Mouse (Mus musculus) gonadal fat pad, adult 2 months (tissue): ENCODE data around the gene Gm21671. TPM values are rescaled to one million over a fixed set of nuclear protein-coding genes. Genes with fewer than 3 reads are reported as not detected.
"Not testable (repeated sequence)": the region's sequence is repeated elsewhere in the genome, so short reads cannot be mapped to it uniquely, and the experiment has no call there.

Experiments used
- DNase-seq: peaks from one replicate; pipeline ENCODE4 v3.0.0-alpha.2; 2012; ENCODE audit warnings: low read depth
- polyA plus RNA-seq: library from polyadenylated mRNA; depleted of rRNA; stranded (reverse); fragments of >200 nt; gene quantifications from 2 replicates; pipeline ENCODE4 v1.2.3, GENCODE M21; 2012; rRNA removed

Gm21671 gene
- polyA plus RNA-seq: 0.04 TPM in 1 of 2 replicates, not detected in the other

DNA sequence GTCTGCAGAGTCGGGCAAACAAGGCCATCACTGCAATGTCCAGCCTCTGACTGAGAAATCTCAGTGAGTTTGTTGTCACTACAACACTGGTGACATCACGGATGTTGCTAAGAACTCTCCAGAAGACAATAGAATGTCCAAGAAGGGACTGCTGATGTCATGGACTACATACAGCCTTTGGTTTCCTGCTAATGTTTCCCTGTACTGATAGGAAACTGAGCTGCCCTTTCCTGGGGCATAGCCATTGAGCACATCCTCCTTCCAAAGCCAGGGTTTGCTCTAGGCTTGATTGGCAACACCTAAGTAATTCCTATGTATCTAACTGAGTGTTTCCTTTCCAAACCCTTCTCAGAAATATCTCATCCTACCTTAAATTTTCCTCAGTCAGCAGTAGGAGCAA lies at the start of gene Gm21671:
Gm21671 (minus strand) TSS at position 101 of the 400 bp plus-strand sequence.
- DNase-seq: not testable (repeated sequence)

DNA sequence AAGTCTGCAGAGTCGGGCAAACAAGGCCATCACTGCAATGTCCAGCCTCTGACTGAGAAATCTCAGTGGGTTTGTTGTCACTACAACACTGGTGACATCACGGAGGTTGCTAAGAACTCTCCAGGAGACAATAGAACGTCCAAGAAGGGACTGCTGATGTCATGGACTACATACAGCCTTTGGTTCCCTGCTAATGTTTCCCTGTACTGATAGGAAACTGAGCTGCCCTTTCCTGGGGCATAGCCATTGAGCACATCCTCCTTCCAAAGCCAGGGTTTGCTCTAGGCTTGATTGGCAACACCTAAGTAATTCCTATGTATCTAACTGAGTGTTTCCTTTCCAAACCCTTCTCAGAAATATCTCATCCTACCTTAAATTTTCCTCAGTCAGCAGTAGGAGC lies 34.3 kb upstream of the Gm21671 start, which contains the start of gene Gm21698:
Gm21698 (minus strand) TSS at position 101 of the 400 bp plus-strand sequence.
- DNase-seq: not testable (repeated sequence)

DNA sequence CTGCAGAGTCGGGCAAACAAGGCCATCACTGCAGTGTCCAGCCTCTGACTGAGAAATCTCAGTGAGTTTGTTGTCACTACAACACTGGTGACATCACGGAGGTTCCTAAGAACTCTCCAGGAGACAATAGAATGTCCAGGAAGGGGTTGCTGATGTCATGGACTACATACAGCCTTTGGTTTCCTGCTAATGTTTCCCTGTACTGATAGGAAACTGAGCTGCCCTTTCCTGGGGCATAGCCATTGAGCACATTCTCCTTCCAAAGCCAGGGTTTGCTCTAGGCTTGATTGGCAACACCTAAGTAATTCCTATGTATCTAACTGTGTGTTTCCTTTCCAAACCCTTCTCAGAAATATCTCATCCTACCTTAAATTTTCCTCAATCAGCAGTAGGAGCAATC lies 18.3 kb upstream of the Gm21671 start, which contains the start of gene Gm21680:
Gm21680 (minus strand) TSS at position 101 of the 400 bp plus-strand sequence.
- not testable (repeated sequence) for DNase-seq

DNA sequence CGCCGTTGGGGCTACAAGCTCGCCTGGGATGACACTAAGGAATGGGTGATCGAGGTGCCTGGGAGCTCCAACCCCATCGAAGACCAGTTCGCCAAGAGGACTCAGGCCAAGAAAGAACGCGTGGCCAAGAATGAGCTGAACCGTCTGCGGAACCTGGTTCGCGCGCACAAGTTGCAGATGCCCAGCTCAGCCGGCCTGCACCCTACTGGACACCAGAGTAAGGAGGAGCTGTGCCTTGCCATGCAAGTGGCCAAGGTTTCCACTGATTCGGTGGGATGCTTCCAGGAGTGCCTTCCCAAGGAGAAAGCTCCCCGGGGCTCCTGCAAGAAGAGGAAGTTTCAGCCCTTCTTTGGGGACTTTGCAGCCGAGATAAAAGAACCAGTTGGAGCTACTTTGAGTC lies 2.8 kb upstream of the Gm21671 start:
- DNase-seq: not testable (repeated sequence)

DNA sequence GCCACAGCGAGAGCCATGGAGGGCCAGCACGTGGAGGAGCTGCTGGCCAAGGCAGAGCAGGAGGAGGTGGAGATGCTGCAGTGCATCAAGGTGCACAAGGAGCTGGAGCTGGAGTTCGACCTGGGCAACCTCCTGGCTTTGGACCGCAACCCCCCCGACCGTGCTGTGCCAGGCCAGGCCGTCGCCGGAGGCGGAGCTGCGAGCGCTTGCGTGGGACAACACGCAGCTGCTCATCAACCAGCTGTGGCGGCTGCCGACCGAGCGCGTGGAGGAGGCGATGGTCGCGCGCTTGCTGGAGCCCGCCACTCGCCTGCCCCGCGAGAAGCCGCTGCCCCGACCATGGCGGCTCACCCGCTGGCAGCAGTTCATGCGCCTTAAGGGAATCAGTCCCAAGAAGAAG lies 2.4 kb upstream of the Gm21671 start:
- not testable (repeated sequence) for DNase-seq

DNA sequence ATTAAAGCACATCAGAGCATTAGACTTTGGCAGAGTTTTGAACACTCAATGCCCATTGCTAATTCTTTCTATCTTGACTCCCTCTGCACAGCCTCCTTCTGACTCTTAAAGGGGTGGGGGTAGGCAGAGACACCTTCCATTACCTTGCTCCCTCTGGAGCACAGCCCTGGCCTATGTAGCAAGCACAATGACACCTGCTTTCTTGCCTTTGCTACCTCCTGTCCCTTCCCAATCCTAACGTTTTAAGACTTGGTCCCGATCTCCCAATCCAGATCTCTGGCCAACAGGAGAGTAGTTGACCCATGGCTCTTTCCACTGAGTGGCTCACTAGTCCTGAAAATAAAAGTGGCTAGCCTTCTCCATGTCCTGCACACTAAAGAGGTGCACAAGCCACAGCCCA lies 8.8 kb downstream of the Gm21671 start:
- not testable (repeated sequence) for DNase-seq

DNA sequence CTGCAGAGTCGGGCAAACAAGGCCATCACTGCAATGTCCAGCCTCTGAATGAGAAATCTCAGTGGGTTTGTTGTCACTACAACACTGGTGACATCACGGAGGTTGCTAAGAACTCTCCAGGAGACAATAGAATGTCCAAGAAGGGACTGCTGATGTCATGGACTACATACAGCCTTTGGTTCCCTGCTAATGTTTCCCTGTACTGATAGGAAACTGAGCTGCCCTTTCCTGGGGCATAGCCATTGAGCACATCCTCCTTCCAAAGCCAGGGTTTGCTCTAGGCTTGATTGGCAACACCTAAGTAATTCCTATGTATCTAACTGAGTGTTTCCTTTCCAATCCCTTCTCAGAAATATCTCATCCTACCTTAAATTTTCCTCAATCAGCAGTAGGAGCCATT lies 11.9 kb downstream of the Gm21671 start, which contains the start of gene Gm21663:
Gm21663 (minus strand) TSS at position 101 of the 400 bp plus-strand sequence.
- not testable (repeated sequence) for DNase-seq

Other genes with a start within 250 kb of the Gm21671 start
- 3.7 and 5.3 TPM in 2 replicates for gene Xrcc2, start 248.6 kb downstream of the Gm21671 start, polyA plus RNA-seq
- gene Actr3b, start 194.4 kb downstream of the Gm21671 start, polyA plus RNA-seq: 3.5 and 4.3 TPM in 2 replicates
- gene Gm21663, start 12.0 kb downstream of the Gm21671 start, polyA plus RNA-seq: not detected in 2 replicates
- gene Gm21680, start 18.2 kb upstream of the Gm21671 start, polyA plus RNA-seq: not detected in 2 replicates
- gene Gm21698, start 34.2 kb upstream of the Gm21671 start, polyA plus RNA-seq: not detected in 2 replicates
- gene Gm1979, start 50.4 kb upstream of the Gm21671 start, polyA plus RNA-seq: not detected in 2 replicates
- not detected in 2 replicates for gene Gm5862, start 68.5 kb upstream of the Gm21671 start, polyA plus RNA-seq
- gene Speer4a, start 85.1 kb upstream of the Gm21671 start, polyA plus RNA-seq: 0.04 TPM in 1 of 2 replicates, not detected in the other
- not detected in 2 replicates for gene Gm7347, start 104.2 kb upstream of the Gm21671 start, polyA plus RNA-seq
- not detected in 2 replicates for gene Gm10471, start 134.9 kb upstream of the Gm21671 start, polyA plus RNA-seq
- gene 5031410I06Rik, start 150.9 kb upstream of the Gm21671 start, polyA plus RNA-seq: not detected in 2 replicates
- not detected in 2 replicates for gene Gm10220, start 167.0 kb upstream of the Gm21671 start, polyA plus RNA-seq